ENCODE assay signal across 8 mouse cellular contexts in genomic region chr4:119968071-119968470, GRCm38 (mm10).
A peak's percentile ranks its signal among the peaks of the same experiment; 100 is the strongest.
DNase-seq lines count a peak whose midpoint lies in the region; ATAC-seq and TF ChIP-seq lines count a peak whose summit lies in the region.
"Had no signal": no experiment of that assay in that cellular context is flagged by ENCODE, and none has a peak within 500 bp of the region (broad histone marks: within the 10 kb centered on the region; RNA-seq: fewer than 3 reads in every experiment).

No protein-coding gene starts in this region.

- no peaks in the 10 kb centered on the region for H3K36me3 ChIP-seq in limb, embryonic 12.5 days
- H3K36me3 ChIP-seq in limb, embryonic 10.5 days: no peaks in the 10 kb centered on the region
- no peaks in the 10 kb centered on the region for H3K36me3 ChIP-seq in forebrain, embryonic 14.5 days (ENCODE audit: control insufficient read depth, insufficient read depth, low read length)
- H3K36me3 ChIP-seq in kidney, postnatal 0 days (ENCODE audit: insufficient read depth, low read length): no peaks in the 10 kb centered on the region
- H3K36me3 ChIP-seq in stomach, embryonic 16.5 days (ENCODE audit: control insufficient read depth, insufficient read depth, low read length): no peaks in the 10 kb centered on the region
- H3K36me3 ChIP-seq: liver, embryonic 13.5 days had no signal

- H3K4me1 ChIP-seq in limb, embryonic 12.5 days (replicated peaks): peaks cover 20% of the 10 kb centered on the region
- H3K4me1 ChIP-seq in limb, embryonic 10.5 days: peaks cover 17% of the 10 kb centered on the region
- peaks cover 21% of the 10 kb centered on the region for H3K4me1 ChIP-seq in forebrain, embryonic 14.5 days (ENCODE audit: control insufficient read depth, insufficient read depth, low read length)
- peaks cover 5% of the 10 kb centered on the region; the same call in 1 of the 2 replicates for H3K4me1 ChIP-seq in kidney, postnatal 0 days (replicated peaks; ENCODE audit: insufficient read depth, low read length)
- 0 out of 2 replicates have a peak, but pooled peaks cover 11% of the 10 kb centered on the region for H3K4me1 ChIP-seq in stomach, embryonic 16.5 days (ENCODE audit: control insufficient read depth, insufficient read depth, low read length)
- H3K4me1 ChIP-seq: liver, embryonic 13.5 days had no signal

- no peaks in the 10 kb centered on the region for H3K9me3 ChIP-seq in limb, embryonic 12.5 days
- H3K9me3 ChIP-seq in limb, embryonic 10.5 days (replicated peaks): no peaks in the 10 kb centered on the region
- H3K9me3 ChIP-seq in forebrain, embryonic 14.5 days (replicated peaks; ENCODE audit: control insufficient read depth, low read length): no peaks in the 10 kb centered on the region
- H3K9me3 ChIP-seq in kidney, postnatal 0 days (replicated peaks; ENCODE audit: low read length): no peaks in the 10 kb centered on the region
- H3K9me3 ChIP-seq in stomach, embryonic 16.5 days (replicated peaks; ENCODE audit: control insufficient read depth, low read length): no peaks in the 10 kb centered on the region
- H3K9me3 ChIP-seq: liver, embryonic 13.5 days had no signal

- 0 out of 2 replicates have a peak overlapping the region, but pooled peaks have one; percentile 7 for H3K27ac ChIP-seq in limb, embryonic 12.5 days
- H3K27ac ChIP-seq in limb, embryonic 10.5 days: no peak overlapping the region; the same call in 1 of the 2 replicates
- peak overlapping the region; percentile 65 for H3K27ac ChIP-seq in forebrain, embryonic 14.5 days (ENCODE audit: low read depth, low read length)
- H3K27ac ChIP-seq in kidney, postnatal 0 days: no peak overlapping the region
- no peak overlapping the region; the same call in 1 of the 2 replicates for H3K27ac ChIP-seq in stomach, embryonic 16.5 days (ENCODE audit: low read length)
- H3K27ac ChIP-seq: liver, embryonic 13.5 days had no signal

- H3K4me2 ChIP-seq in limb, embryonic 12.5 days: no peak overlapping the region
- no peak overlapping the region for H3K4me2 ChIP-seq in forebrain, embryonic 14.5 days (ENCODE audit: low read length)
- H3K4me2 ChIP-seq in kidney, postnatal 0 days (ENCODE audit: low read length): no peak overlapping the region
- no peak overlapping the region for H3K4me2 ChIP-seq in stomach, embryonic 16.5 days (ENCODE audit: low read depth, low read length)
- H3K4me2 ChIP-seq: liver, embryonic 13.5 days had no signal

- DNase-seq in limb, embryonic 10.5 days (ENCODE audit: low spot score): no peak
- DNase-seq in brain, embryonic 14.5 days (ENCODE audit: low read depth): peak; percentile 90
- peak; percentile 87 for DNase-seq in forebrain, embryonic 14.5 days (ENCODE audit: low spot score)
- peak; percentile 57 for DNase-seq in kidney, postnatal 0 days (ENCODE audit: low spot score)
- no peak for DNase-seq in layer of hippocampus, postnatal 36 days
- DNase-seq: liver, embryonic 13.5 days had no signal

- no peak overlapping the region for H3K9ac ChIP-seq in limb, embryonic 12.5 days (replicated peaks)
- no peak overlapping the region for H3K9ac ChIP-seq in forebrain, embryonic 14.5 days (ENCODE audit: low read length)
- H3K9ac ChIP-seq in kidney, postnatal 0 days (ENCODE audit: low read depth, low read length): no peak overlapping the region
- H3K9ac ChIP-seq in stomach, embryonic 16.5 days (ENCODE audit: low read length): 0 out of 2 replicates have a peak overlapping the region, but pooled peaks have one; percentile 33
- H3K9ac ChIP-seq: liver, embryonic 13.5 days had no signal

- no peak for TF ChIP-seq POLR2A in brain, embryonic 14.5 days (IDR thresholded peaks at IDR 0.05; ENCODE audit: borderline replicate concordance, extremely low read depth, insufficient read depth, insufficient read length, poor library complexity, severe bottlenecking)

- no peak overlapping the region for H3K4me3 ChIP-seq in limb, embryonic 12.5 days (replicated peaks)
- H3K4me3 ChIP-seq in limb, embryonic 10.5 days: no peak overlapping the region
- H3K4me3 ChIP-seq in forebrain, embryonic 14.5 days (ENCODE audit: low read depth, low read length): no peak overlapping the region
- no peak overlapping the region for H3K4me3 ChIP-seq in kidney, postnatal 0 days (replicated peaks; ENCODE audit: low read depth, low read length)
- no peak overlapping the region for H3K4me3 ChIP-seq in stomach, embryonic 16.5 days (replicated peaks; ENCODE audit: low read length)
- H3K4me3 ChIP-seq: liver, embryonic 13.5 days had no signal

- WGBS in limb, embryonic 12.5 days: 40% methylated on average over 4 of the region's 4 CpGs
- WGBS in limb, embryonic 10.5 days: 70% methylated on average over 4 of the region's 4 CpGs
- WGBS in forebrain, embryonic 14.5 days: 21% methylated on average over 4 of the region's 4 CpGs
- 8% methylated on average over 4 of the region's 4 CpGs for WGBS in kidney, postnatal 0 days
- WGBS in stomach, embryonic 16.5 days: 24% methylated on average over 4 of the region's 4 CpGs

- TF ChIP-seq CTCF in brain, embryonic 14.5 days (IDR thresholded peaks at IDR 0.05; ENCODE audit: borderline replicate concordance, extremely low read depth, insufficient read depth, insufficient read length): no peak
- TF ChIP-seq CTCF in kidney, postnatal 0 days (IDR thresholded peaks at IDR 0.05; ENCODE audit: low read depth): no peak

- 0 out of 2 replicates have a peak, but pooled peaks cover 3% of the 10 kb centered on the region for H3K27me3 ChIP-seq in limb, embryonic 12.5 days
- peaks cover 10% of the 10 kb centered on the region; the same call in 1 of the 2 replicates for H3K27me3 ChIP-seq in limb, embryonic 10.5 days (ENCODE audit: low read depth, poor library complexity, severe bottlenecking)
- H3K27me3 ChIP-seq in forebrain, embryonic 14.5 days (replicated peaks; ENCODE audit: control insufficient read depth, insufficient read depth, low read length): no peaks in the 10 kb centered on the region
- H3K27me3 ChIP-seq in kidney, postnatal 0 days (ENCODE audit: insufficient read depth, low read length): no peaks in the 10 kb centered on the region
- no peaks in the 10 kb centered on the region for H3K27me3 ChIP-seq in stomach, embryonic 16.5 days (ENCODE audit: control insufficient read depth, insufficient read depth, low read length)
- H3K27me3 ChIP-seq: liver, embryonic 13.5 days had no signal

- no peak for ATAC-seq in limb, embryonic 12.5 days (ENCODE audit: insufficient number of reproducible peaks, insufficient read depth, low FRiP score, low TSS enrichment, low read depth)
- ATAC-seq in forebrain, embryonic 14.5 days: peak; percentile 52
- ATAC-seq in kidney, postnatal 0 days (replicated peaks; ENCODE audit: low FRiP score, low read depth): no peak; the same call in 1 of the 2 replicates
- ATAC-seq in stomach, embryonic 16.5 days (ENCODE audit: insufficient read depth, low FRiP score): peak; percentile 33; the same call in 1 of the 2 replicates

Comparison
In these comparisons a context has a peak if more than half of its experiments do, and no peak if none do; other contexts are left out.
1. H3K27ac ChIP-seq: peak in limb, embryonic 12.5 days (single experiment) and forebrain, embryonic 14.5 days (single experiment); none in limb, embryonic 10.5 days (single experiment), kidney, postnatal 0 days (single experiment) and stomach, embryonic 16.5 days (single experiment).
2. ATAC-seq: peak in forebrain, embryonic 14.5 days (single experiment) and stomach, embryonic 16.5 days (single experiment); none in limb, embryonic 12.5 days (single experiment) and kidney, postnatal 0 days (single experiment).
3. DNase-seq: peak in brain, embryonic 14.5 days (single experiment), forebrain, embryonic 14.5 days (single experiment) and kidney, postnatal 0 days (single experiment); none in limb, embryonic 10.5 days (single experiment) and layer of hippocampus, postnatal 36 days (0 of 2).